Mouse (Mus musculus): ENCODE data around the gene Gm12355.
"Not testable (repeated sequence)": the region's sequence is repeated elsewhere in the genome, so short reads cannot be mapped to it uniquely, and the experiment has no call there.

Gene Gm12355

DNA sequence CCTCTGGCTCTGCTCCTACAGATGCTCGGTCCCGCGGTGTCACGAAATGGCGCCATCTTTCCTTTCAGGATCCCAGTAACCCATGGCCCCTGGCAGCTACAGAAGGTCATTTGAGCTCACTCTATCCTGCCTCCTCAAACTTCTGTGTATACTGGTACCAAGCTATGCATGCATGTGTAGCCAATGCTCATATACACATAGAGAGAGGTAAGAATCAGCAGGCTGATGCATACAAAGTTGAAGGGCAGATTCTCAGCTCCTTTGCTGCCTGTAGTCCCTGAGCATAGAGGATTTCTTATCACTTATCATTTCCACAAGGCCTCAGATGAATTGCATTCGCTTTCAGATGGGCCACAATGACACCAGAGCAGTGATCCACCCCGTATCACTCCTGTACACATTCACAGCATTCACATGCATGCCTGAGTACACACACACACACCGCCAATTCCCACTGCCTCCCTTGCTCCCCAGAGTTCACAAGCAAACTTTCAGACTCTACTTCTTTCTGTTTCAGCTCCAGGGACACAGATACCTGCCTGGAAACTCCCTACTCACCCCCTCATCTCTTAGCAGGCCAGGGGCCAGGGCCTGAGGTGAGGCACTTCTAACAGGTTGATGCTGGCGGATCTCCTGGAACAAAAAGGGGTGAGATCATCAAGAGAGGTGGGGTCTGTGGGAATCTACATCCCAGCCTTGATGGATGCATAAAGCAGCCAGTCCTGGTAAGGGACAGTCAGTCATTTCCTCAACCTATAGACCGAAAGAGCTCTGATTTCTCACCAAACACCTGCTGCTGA is at the start of gene Gm12355, which contains the start of gene Gsdma3:
Gene Gm12355 (minus strand): TSS at position 51 of the 800 bp plus-strand sequence.
Gene Gsdma3 (plus strand): TSS at position 750 of the 800 bp plus-strand sequence.
- in situ Hi-C loops (cut with MboI, MseI): no loop called here

DNA sequence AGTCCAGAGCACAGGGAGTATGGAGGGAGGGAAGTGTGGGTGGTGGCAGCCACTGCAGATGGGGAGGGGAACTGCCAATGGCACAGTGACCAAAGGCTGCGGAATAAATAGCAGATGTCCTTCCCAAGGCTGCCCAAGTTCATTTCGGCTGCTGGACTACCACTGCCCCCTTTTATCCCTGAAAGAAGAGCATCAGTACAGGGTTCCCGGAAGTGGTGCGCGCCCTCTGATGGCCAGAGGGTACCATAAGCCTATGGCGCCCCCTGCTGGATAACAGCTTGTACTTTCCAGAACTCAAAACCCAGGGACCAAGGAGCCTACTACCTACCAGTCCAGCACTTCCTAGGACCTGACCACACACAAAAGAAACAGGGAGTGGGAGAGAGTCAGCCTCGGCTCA is 47.7 kb upstream of the Gm12355 start:
- in situ Hi-C loops (cut with MboI, MseI): loop anchor here (5.0 kb wide), 1 partner anchor 36 kb away; no protein-coding TSS in a partner anchor

DNA sequence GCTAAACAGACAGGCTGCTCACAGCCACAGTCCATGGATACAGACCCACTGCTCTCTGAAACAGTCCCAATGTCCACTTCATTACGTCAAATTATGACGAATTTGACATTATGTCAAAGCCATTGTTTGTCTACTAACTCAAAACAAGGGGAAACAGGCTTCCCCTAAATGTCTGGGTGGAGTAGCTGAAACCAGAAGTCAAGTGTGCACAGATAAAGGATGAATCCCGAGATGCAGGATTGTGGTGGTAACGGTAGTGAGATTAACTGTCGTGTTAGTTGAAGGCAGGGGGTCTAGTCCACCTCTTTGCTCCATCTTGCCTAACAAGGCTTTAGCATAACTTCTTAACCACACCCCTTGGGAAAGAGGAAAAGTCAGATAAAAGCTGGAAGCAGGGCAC is 47.0 kb upstream of the Gm12355 start:
- in situ Hi-C loops (cut with MboI, MseI): loop anchor here (5.0 kb wide), 1 partner anchor 35 kb away; no protein-coding TSS in a partner anchor

DNA sequence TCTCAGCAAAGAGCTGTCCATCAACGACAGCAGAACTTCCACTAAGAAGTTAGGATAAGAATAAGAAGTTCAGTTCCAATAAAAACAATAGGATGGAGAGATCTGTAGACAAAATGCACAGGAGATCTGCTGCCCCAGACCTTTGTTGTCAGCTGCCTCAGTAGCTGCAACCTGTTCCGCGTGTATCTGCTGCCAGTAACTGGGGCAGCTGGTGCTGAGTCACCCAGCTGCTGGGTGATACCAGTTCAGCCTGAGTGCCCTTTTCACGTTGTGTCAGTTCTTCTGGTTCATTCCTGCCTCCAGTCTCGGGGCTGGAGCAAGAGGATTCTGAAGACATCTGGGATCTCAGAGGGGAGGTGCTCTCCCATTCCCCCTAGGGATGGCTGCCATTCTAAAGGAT is 46.4 kb upstream of the Gm12355 start:
- in situ Hi-C loops (cut with MboI, MseI): loop anchor here (5.0 kb wide), 1 partner anchor 35 kb away; no protein-coding TSS in a partner anchor

DNA sequence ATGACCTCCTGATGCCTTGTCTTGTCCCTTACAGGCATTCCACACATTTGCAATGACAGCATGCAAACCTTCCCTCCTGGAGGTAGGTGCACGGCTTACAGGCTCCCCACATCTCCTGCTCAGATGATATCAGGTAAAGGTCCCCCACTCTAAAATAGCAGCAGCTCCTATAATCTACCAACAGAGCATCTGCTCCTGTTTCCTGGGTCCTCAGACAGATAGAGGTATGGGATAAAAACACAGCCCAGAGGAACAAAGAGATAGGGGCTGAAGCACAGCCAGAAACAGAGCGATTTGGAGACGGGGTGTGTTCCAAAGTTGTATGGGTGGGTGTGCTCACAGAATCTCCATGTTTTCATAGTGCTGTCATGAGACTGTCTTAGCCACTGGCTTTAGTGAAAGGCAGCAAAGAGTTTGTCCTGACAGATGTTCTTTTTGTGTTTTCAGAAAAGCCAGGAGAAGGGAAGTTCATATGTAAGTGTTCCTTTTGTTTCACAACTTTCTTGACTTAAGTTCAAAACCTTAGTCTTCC is 45.9 kb upstream of the Gm12355 start:
- in situ Hi-C loops (cut with MboI, MseI): loop anchor here (5.0 kb wide), 1 partner anchor 34 kb away; no protein-coding TSS in a partner anchor

DNA sequence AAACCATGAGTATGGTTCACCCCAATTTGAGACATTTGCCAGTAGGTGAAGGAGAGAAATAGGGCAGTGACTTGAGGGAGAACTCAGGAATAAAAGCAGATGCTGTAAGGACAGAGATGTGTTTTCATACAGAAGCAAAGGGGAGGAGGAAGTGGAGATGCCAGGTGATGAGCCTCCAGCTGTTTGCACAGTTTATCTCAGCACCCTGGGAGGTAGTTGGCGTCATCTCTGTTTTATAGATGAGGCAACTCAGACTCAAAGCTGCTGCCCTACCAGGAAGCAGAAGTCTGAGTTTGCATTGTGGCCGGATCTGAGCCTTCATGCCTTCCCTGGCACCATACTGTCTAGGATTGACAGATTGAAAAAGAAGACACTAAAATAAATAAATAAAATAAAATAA is 43.5 kb upstream of the Gm12355 start:
- in situ Hi-C loops (cut with MboI, MseI): no loop called here

DNA sequence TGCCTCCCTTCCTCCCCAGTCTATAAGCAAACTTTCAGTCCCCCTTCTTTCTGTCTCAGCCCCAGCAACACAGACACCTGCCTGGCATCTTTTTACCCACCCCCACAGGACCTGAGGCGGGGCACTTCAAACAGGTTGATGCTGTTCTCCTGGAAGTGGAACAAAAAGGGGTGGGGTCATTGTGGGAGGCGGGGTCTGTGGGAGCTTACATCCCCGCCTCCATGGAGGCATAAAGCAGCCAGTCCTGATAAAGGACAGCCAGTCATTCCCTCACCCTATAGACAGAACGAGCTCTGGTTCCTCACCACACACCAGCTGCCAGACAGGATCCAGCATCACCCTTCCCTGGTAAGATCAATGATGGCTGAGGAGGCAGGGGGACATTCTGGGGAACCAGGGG is 38.6 kb upstream of the Gm12355 start, which contains the start of gene Gsdma:
Gene Gsdma (plus strand): TSS at position 261 of the 400 bp plus-strand sequence.
- in situ Hi-C loops (cut with MboI, MseI): no loop called here

DNA sequence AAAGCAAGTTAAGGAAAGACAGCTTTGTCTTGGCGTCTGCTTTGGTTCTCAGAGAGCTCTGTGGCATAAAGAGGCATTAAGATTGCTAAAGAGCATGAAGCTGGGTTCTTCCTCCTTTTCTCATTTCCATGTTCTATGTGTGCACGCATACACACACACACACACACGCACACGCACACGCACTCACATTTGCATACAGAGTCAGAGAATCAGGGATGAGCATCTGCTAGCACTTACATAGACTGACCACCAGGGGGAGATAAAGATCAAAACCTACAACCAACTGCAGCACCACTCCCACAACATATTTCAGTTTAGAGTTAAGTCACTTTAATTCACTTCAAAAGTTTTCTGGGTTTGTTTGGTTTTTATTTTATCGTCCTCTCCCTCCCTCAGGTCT is 35.1 kb upstream of the Gm12355 start:
- in situ Hi-C loops (cut with MboI, MseI): no loop called here

DNA sequence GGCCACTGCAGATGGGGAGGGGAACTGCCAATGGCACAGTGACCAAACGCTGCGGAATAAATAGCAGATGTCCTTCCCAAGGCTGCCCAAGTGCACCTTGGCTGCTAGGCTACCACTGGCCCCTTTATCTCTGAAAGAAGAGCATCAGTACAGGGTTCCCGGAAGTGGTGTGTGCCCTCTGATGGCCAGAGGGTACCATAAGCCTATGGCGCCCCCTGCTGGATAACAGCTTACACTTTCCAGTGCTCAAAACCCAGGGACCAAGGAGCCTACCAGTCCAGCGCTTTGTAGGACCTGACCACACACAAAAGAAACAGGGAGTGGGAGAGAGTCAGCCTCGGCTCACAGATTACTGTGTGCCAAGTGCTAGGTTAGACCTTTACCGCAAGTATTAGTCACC is 29.6 kb upstream of the Gm12355 start:
- in situ Hi-C loops (cut with MboI, MseI): not testable (repeated sequence)

DNA sequence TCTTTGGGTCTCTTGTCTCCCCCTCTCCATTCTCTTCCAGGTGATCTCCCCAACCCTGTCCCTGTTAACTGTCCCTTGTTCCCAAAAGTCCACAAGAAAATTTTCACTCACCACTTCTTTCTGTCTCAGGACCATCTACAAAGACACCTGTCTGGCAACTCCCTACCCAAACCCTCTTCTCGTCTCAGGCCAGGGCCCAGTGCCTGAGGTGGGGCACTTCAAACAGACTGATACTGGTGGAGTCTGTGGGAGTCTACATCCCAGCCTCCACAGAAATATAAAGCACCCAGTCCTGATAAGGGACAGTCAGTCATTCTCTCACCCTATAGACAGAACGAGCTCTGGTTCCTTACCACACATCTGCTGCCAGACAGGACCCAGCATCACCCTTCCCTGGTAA is 21.0 kb upstream of the Gm12355 start, which contains the start of gene Gsdma2:
Gene Gsdma2 (plus strand): TSS at position 301 of the 400 bp plus-strand sequence.
- in situ Hi-C loops (cut with MboI, MseI): loop anchor here (5.0 kb wide), 1 partner anchor 524 kb away; no protein-coding TSS in a partner anchor

DNA sequence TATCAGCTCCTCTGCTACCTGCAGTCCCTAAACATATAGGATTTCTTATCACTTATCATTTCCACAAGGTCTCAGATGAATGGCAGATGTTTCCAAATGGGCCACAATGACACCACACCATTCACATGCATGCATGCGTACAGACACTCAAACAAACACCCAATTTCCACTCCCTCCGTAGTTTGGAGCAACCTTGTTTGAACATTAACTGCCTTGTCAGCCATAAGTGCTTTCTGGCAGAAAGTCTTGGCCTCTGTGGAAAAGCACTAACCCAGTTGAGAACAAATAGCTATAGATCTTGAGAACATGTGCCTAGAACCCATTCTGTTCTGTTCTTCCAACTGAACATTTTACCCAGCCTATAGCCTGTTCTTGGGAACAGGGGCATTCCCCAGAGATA is 20.5 kb upstream of the Gm12355 start:
- in situ Hi-C loops (cut with MboI, MseI): loop anchor here (5.0 kb wide), 1 partner anchor 524 kb away; no protein-coding TSS in a partner anchor

DNA sequence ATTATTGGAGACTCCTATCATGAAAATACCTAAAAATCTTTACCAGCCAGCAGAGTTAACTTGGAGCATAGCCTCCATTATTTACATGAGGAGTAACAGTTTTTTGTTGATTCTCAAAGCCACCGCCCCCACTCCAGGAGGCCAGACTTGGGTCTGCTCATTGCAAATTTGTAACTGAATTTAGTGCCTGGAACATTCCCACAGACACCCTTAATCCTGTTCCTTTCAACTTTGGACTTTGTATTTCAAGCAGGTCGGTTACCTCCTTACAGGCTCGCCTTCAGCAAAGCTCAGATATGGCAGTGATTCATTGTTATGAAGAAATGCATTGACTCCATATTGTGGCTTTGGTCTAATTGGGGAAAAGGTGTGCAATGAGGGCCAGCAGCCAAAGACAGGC is 19.3 kb upstream of the Gm12355 start:
- in situ Hi-C loops (cut with MboI, MseI): loop anchor here (5.0 kb wide), 2 partner anchors 37 to 522 kb away; no protein-coding TSS in a partner anchor

DNA sequence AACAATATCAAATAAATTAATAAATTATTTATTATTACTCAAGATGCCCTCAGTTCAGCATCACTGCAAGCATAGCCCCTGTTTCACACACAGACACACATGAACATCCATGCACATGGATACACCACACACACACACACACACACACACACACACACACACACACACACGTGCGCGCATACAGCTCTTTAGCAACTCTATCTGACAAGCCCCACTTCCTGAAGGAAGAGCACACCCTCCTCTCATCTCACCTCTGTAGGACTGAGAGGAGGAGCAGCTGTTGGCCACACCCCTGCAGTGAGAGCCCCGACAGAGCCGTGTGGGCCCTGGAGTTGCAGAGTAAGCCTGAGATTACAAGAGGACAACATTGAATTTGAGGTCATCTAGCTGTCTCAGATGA is 14.6 kb upstream of the Gm12355 start:
- in situ Hi-C loops (cut with MboI, MseI): loop anchor here (5.0 kb wide), 1 partner anchor 33 kb away; no protein-coding TSS in a partner anchor

DNA sequence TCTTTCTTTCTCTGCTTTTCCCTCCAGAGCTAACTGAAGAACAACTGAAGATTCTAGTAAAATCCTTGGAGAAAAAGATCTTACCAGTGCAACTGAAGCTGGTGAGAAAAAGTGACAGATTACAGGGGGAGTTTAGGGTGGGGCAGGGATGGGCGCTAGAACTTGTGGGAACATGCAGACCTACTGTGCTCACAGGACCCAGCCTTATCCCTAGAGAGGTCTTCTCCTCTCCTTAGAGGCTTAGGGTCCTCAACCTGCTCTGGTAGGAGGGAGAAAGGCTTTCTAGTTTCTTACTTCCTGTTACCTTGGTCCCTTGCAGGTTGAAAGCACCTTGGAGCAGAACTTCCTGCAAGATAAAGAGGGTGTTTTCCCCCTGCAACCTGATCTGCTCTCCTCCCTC is 12.0 kb upstream of the Gm12355 start:
- in situ Hi-C loops (cut with MboI, MseI): loop anchor here (5.0 to 10.0 kb wide), 3 partner anchors 35 to 57 kb away; partner anchors contain the start of gene Ormdl3

DNA sequence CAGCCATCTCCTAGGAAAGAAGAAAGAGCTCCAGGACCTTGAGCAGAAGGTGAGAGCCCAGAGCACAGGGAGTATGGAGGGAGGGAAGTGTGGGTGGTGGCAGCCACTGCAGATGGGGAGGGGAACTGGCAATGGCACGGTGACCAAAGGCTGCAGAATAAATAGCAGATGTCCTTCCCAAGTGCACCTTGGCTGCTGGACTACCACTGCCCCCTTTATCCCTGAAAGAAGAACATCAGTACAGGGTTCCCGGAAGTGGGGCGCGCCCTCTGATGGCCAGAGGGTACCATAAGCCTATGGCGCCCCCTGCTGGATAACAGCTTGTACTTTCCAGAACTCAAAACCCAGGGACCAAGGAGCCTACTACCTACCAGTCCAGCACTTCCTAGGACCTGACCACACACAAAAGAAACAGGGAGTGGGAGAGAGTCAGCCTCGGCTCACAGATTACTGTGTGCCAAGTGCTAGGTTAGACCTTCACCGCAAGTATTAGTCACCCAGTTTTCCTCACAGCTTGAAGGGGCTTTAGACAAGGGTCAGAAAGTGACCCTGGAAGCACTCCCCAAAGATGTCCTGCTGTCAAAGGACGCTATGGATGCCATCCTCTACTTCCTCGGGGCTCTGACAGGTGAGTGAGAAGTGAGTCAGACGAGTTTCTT is 10.0 kb upstream of the Gm12355 start:
- in situ Hi-C loops (cut with MboI, MseI): loop anchor here (5.0 to 10.0 kb wide), 3 partner anchors 37 to 59 kb away; partner anchors contain the start of gene Ormdl3

DNA sequence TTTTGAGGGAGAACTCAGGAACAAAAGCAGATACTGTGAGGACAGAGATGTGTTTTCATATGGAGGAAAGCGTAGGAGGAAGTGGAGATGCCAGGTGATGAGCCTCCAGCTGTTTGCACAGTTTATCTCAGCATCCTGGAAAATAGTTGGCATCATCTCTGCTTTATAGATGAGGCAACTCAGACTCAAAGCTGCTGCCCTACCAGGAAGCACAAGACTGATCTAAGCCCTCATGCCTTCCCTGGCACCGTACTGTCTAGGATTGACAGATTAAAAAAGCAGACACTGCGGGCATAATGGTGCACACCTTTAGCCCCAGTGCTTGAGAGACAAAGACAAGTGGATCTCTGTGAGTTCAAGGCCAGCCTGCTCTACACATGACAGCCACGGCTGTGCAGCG is 5.2 kb upstream of the Gm12355 start:
- in situ Hi-C loops (cut with MboI, MseI): loop anchor here (5.0 to 10.0 kb wide), 3 partner anchors 46 to 73 kb away; partner anchors contain the start of gene Ormdl3

DNA sequence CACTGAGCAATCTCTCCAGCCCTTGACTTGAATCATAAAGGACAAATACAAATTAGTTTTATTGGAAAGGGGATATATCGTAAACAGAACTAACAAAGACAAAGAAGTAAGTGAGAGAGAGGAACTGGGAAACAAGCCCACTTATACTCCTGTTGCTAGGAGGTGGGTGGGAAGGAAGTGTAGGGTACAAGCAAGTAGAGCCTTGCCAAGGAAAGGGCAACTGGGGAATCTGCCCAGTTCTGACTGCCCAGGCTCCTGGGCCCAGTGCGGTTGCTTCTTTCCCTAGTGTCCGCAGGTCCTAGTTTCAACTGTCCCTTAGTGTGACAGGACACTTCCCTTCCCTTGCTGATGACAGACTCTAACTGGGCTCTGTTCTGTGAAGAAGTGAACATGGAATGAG is 3.2 kb upstream of the Gm12355 start:
- in situ Hi-C loops (cut with MboI, MseI): no loop called here

DNA sequence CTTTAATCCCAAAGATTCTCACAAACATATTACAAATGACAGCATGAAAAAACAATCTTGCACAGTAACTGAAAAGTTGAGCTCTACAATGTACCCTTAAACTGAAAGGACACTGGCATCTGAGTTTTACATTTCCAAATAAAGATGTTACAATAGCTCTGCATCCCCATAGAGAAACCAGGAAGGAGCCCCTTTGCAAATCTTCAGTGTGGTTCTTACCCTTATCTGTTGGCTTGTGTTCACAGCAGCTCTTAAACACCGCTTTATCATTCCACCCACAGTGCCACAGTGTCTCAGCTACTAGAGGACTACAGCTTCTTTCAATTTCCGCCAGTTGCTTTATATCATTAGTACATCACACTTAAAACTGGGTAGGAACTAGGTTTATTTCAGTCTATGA is 1.1 kb downstream of the Gm12355 start:
- in situ Hi-C loops (cut with MboI, MseI): not testable (repeated sequence)

DNA sequence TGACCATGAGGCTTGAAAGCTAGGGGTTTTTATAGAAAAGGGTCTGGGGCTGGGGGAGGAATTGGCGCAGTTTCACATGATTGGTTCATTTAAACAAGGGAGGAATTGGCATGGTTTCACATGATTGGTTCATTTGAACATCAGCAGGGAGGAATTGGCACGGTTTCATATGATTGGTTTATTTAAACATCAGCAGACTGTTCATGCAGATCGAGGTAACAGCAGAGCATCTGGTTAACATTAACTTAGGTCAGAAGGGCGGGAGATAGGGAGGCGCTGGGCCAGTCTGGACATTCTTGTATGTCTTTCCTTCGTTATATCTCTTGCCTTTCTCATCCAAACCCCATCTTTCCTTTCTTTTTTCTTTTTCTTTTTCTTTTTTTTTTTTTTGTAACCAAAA is 1.5 kb downstream of the Gm12355 start:
- in situ Hi-C loops (cut with MboI, MseI): not testable (repeated sequence)

DNA sequence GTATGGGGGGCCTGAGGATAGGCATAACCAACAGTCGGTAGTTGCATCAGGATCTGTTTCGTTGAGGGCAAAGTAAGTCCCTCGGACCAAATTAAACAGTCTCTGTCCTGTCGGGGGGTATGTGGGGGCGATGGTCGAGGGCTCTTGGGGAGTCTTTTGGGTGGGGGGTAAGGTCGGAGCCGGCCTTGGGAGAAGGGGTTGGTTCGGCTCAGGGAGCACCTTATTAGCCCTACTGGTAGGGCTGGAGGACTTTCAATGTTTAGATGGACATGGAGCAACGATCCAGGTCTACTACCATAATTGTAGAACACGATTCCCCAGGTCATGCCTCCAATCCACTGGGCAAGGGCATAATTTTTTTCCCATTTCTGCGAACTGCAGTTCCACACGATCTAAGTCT is 4.7 kb downstream of the Gm12355 start:
- in situ Hi-C loops (cut with MboI, MseI): no loop called here

DNA sequence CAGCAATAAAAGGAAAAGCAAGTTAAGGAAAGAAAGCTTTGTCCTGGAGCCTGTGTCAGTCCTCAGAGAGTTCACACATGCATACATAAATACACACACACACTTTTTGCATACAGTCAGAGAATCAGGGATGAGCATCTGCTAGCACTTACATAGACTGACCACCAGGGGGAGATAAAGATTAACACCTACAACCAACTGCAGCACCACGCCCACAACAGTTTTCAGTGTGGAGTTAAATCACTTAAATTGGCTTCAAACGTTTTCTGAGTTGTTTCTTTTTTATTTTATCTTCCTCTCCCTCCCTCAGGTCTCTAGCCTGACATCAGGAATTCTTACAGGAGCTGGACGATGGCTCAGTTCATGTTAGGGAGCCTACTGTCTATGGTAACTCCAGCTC is 18.7 kb downstream of the Gm12355 start:
- in situ Hi-C loops (cut with MboI, MseI): loop anchor here (5.0 kb wide), 1 partner anchor 36 kb away; no protein-coding TSS in a partner anchor

DNA sequence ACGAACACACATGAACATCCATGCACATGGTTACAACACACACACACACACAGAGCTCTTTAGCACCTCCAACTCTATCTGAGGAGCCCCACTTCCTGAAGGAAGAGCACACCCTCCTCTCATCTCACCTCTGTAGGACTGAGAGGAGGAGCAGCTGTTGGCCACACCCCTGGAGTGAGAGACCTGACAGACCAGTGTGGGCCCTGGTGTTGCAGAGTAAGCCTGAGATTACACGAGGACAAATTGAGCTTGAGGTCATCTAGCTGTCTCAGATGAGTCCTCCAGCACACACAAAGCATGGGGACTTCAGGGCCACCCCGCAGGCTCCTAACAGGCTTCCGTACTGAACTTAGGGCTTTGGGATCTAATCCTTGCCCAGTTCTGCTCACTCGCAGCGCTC is 20.6 kb downstream of the Gm12355 start:
- in situ Hi-C loops (cut with MboI, MseI): loop anchor here (5.0 kb wide), 1 partner anchor 37 kb away; no protein-coding TSS in a partner anchor
